ENCODE assay signal across 27 mouse cellular contexts in the genomic region with DNA sequence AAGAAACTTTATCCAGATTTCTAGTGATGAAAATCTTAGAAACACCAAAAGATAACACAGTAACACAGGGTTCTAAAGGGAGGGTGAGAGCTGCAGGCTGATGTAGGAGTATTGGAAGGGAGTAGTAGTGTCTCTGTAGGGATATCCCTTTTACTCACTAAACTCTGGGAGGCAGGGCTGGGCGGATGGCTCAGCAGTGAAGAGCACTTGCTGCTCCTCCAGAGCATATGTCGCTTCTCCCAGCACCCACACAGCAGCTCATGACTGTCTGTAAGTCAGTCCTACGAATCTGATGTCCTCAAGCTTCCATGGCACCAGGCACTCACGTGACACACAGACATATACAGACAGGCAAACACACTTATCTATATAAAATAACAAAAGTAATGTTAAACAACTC. TPM values are rescaled to one million over a fixed set of nuclear protein-coding genes. Genes with fewer than 3 reads are reported as not detected.
DNase-seq lines count a peak whose midpoint lies in the region; ATAC-seq lines count a peak whose summit lies in the region.
"Had no signal": no experiment of that assay in that cellular context is flagged by ENCODE, and none has a peak within 500 bp of the region (broad histone marks: within the 10 kb centered on the region; RNA-seq: fewer than 3 reads in every experiment).

No protein-coding gene starts in this region.

- H3K9me3 ChIP-seq in heart, embryonic 11.5 days (replicated peaks; ENCODE audit: control insufficient read depth, low read length) = no peaks in the 10 kb centered on the region
- H3K9me3 ChIP-seq: forebrain, embryonic 13.5 days; hindbrain, embryonic 13.5 days; liver, embryonic 13.5 days had no signal

- no peak for ATAC-seq in heart, embryonic 11.5 days (replicated peaks; ENCODE audit: insufficient number of reproducible peaks, low FRiP score, low TSS enrichment)
- ATAC-seq: forebrain, embryonic 13.5 days; intestine, embryonic 16.5 days; Patski had no signal

- peak; percentile 12 for DNase-seq in heart, adult 11 months
- peak; percentile 49 to 69 for DNase-seq in left cerebral cortex, adult 18-20 months (ENCODE audit: low spot score in 2 of 2)
- no peak for DNase-seq in left cerebral cortex, postnatal 10 days (ENCODE audit: extremely low spot score in 1 of 2, low spot score in 2 of 2)
- peak; percentile 35 for DNase-seq in right cerebral cortex, postnatal 25 days
- no peak for DNase-seq in right cerebral cortex, postnatal 4 days
- peak; percentile 72 for DNase-seq in telencephalon, adult 2 months (ENCODE audit: low read depth, low spot score)
- DNase-seq in lung, postnatal 4 days = no peak
- DNase-seq: adrenal gland, postnatal 10 days; cerebellum, adult 11 months; cerebellum, adult 9-10 months; cerebellum, postnatal 36 days; gastrocnemius, postnatal 10 days; heart, postnatal 4 days; kidney, adult 8-10 months; liver, embryonic 13.5 days; lung, adult 18-20 months; lung, postnatal 10 days; midbrain, embryonic 14.5 days; thymus, adult 2 months; thymus, postnatal 4 days had no signal

- H3K27ac ChIP-seq in heart, embryonic 11.5 days (ENCODE audit: low read depth, low read length) = no peak overlapping the region
- H3K27ac ChIP-seq: forebrain, embryonic 13.5 days; hindbrain, embryonic 13.5 days; kidney, postnatal 0 days; liver, embryonic 13.5 days; stomach, postnatal 0 days had no signal

- H3K4me2 ChIP-seq in heart, embryonic 11.5 days = no peak overlapping the region
- H3K4me2 ChIP-seq: forebrain, embryonic 13.5 days; hindbrain, embryonic 13.5 days; liver, embryonic 13.5 days had no signal

- 83% methylated on average over 4 of the region's 4 CpGs for WGBS in heart, embryonic 11.5 days (ENCODE audit: insufficient replicate concordance)

- H3K27me3 ChIP-seq in heart, embryonic 11.5 days (ENCODE audit: control insufficient read depth, insufficient read depth, low read length) = no peaks in the 10 kb centered on the region
- H3K27me3 ChIP-seq: forebrain, embryonic 13.5 days; hindbrain, embryonic 13.5 days; liver, embryonic 13.5 days; Patski had no signal

- H3K4me1 ChIP-seq in heart, embryonic 11.5 days (ENCODE audit: control insufficient read depth, insufficient read depth, low read length) = no peaks in the 10 kb centered on the region
- H3K4me1 ChIP-seq: forebrain, embryonic 13.5 days; hindbrain, embryonic 13.5 days; liver, embryonic 13.5 days had no signal

- intact Hi-C loops in left cerebral cortex, postnatal 10 days (cut with DNase I) = no loop called here

- no peak overlapping the region for H3K4me3 ChIP-seq in heart, embryonic 11.5 days (ENCODE audit: low read depth, low read length)
- H3K4me3 ChIP-seq: forebrain, embryonic 13.5 days; hindbrain, embryonic 13.5 days; liver, embryonic 13.5 days had no signal

- no peak overlapping the region for H3K9ac ChIP-seq in heart, embryonic 11.5 days (ENCODE audit: low read depth, low read length)
- H3K9ac ChIP-seq: forebrain, embryonic 13.5 days; hindbrain, embryonic 13.5 days; liver, embryonic 13.5 days had no signal

- H3K36me3 ChIP-seq in heart, embryonic 11.5 days (ENCODE audit: control insufficient read depth, insufficient read depth, low read length) = peaks cover 12% of the 10 kb centered on the region; the same call in 1 of the 2 replicates

RNA-seq across cellular contexts. Expression of a gene that starts 21.9 kb away (rescaled TPM):
- 463 and 480 TPM in 2 replicates for polyA plus RNA-seq in heart, embryonic 11.5 days (2014; fragmentation: Nextera tagmentation; extraction: Ambion mirVana)
- total RNA-seq in left cerebral cortex, adult 18-20 months (2021) = 100 to 1,000 TPM; 158 to 163 TPM
- 100 to 1,000 TPM; 238 to 241 TPM for total RNA-seq in left cerebral cortex, postnatal 10 days (2021)

RNA-seq across cellular contexts. Expression of a gene that starts 31.4 kb away (rescaled TPM):
- polyA plus RNA-seq in heart, embryonic 11.5 days (2014; fragmentation: Nextera tagmentation; extraction: Ambion mirVana) = 2.1 and 2.9 TPM in 2 replicates
- 1 to 10 TPM; 3.7 to 4.4 TPM for total RNA-seq in left cerebral cortex, adult 18-20 months (2021)
- total RNA-seq in left cerebral cortex, postnatal 10 days (2021) = 1 to 10 TPM; 4.6 to 4.9 TPM

Comparison
In these comparisons a context has a peak if more than half of its experiments do, and no peak if none do; other contexts are left out.
1. DNase-seq: peak in heart, adult 11 months (single experiment), left cerebral cortex, adult 18-20 months (2 of 2), right cerebral cortex, postnatal 25 days (single experiment) and telencephalon, adult 2 months (single experiment); none in left cerebral cortex, postnatal 10 days (0 of 2), right cerebral cortex, postnatal 4 days (single experiment) and lung, postnatal 4 days (0 of 2).